Mouse (Mus musculus) kidney, adult 2 months (tissue): ENCODE measurements around the gene 4930442H23Rik.

Experiments
- CTCF ChIP-seq: fragments of 200-500 bp; conservative IDR thresholded peaks from 2 replicates; pipeline ENCODE4 v1.5.1; 2011; ENCODE audit warnings: low read depth, mild to moderate bottlenecking, control low read depth, low read length, moderate library complexity, mixed read lengths; ENCODE audit not compliant: insufficient read depth, insufficient read length
- POLR2A ChIP-seq: fragments of 200-500 bp; IDR thresholded peaks from one replicate; pipeline ENCODE4 v1.6.1; 2011; ENCODE audit warnings: low read depth, low read length, control low read depth

- TF ChIP-seq CTCF (no peak), POLR2A (no peak)
These were observed 41.1 kb downstream of the 4930442H23Rik start for GRCm38 (mm10) chr10:81142551-81142981.
